Mouse (Mus musculus): ENCODE results near the gene Pan3. TPM values are rescaled to one million over a fixed set of nuclear protein-coding genes. Genes with fewer than 3 reads are reported as not detected.

Pan3 gene
- 56.1 and 61.5 TPM in 2 replicates for total RNA-seq (2012; rRNA removed)
- polyA plus RNA-seq (2012; ENCODE audit: insufficient read depth in 1 of 2, insufficient read length in 2 of 2, low read depth in 1 of 2, low replicate concordance in 2 of 2, missing spikeins in 1 of 2) = 10 to 100 TPM in 1 of 2 experiments, not detected in 1; 60.6 TPM

DNA sequence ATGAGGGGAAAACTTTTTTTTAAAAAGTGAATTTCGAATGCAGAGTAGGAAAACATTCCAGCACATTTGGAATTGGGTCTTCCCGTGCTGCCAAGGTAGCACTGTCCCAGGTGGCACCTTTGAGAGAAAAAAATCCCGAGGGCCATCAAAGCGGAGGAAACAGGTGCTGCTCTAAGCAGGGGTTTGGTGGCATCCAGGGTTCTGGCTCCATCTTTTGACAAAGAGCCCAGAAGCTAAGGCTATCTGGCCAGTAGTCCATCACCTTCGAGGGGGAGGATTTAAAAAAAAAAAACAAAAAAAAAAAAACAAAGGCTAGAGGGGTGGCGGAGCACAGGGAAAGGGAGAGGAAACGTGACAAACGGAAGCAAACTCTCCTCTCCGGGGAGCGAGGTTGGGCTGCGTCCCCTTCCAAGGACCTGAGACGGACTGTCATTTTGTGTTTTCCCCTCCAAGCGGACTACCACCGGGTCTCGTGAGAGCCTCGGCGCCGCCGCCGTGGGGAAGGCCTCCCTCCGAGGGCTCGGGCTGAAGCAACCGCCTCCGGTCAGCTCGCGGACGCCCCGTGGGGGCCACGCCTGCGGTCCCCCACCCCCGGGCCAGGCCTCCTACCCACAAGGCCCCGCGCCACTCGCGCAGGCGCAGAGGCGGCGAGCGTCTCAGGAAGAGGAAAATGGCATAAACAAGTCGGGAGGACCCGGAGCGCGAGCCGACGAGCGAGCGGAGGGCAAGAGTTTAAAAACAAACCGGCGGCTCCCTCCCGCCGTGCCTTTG, at the start of gene Pan3:
Gene Pan3 (plus strand): TSS at position 627 of the 771 bp plus-strand sequence.
- Histone ChIP-seq H3K27ac (ENCODE audit: control insufficient read depth, low read depth, low read length) (peak within 1 kb of the TSS; percentile 89), H3K36me3 (ENCODE audit: control insufficient read depth in 1 of 2, insufficient read depth in 2 of 2, low read length in 2 of 2) (peaks cover 6 to 27% of the 10 kb centered on the region in 2 experiments), H3K9me3 (replicated peaks; ENCODE audit: insufficient read depth, low read length) (no peaks in the 10 kb centered on the region), H3K4me1 (ENCODE audit: control insufficient read depth in 1 of 2, insufficient read depth in 2 of 2, low read length in 2 of 2) (peaks cover 25 to 27% of the 10 kb centered on the region in 2 experiments), H3K4me3 (ENCODE audit: control insufficient read depth in 1 of 2, insufficient read depth in 1 of 2, low read depth in 2 of 2, low read length in 2 of 2) (peak within 1 kb of the TSS; percentile 65 to 88), H3K79me2 (ENCODE audit: control insufficient read depth, insufficient read depth, low read length, poor library complexity) (peaks cover 52% of the 10 kb centered on the region), H3K27me3 (ENCODE audit: control insufficient read depth in 1 of 2, insufficient read depth in 2 of 2, low read length in 2 of 2) (no peaks in the 10 kb centered on the region), H3K9ac (ENCODE audit: control insufficient read depth, low read depth, low read length, poor library complexity, severe bottlenecking) (peak within 1 kb of the TSS; percentile 99)
- peak; percentile 97 for DNase-seq (ENCODE audit: low read depth, low spot score)
- TF ChIP-seq HCFC1 (IDR thresholded peaks at IDR 0.05; ENCODE audit: low read depth, low read length) = peak; percentile 91
- TF ChIP-seq ELF1 (IDR thresholded peaks at IDR 0.05; ENCODE audit: low read depth, low read length) = peak; percentile 93
- no peak for TF ChIP-seq USF2 (IDR thresholded peaks at IDR 0.05; ENCODE audit: borderline replicate concordance in 1 of 2, insufficient read depth in 1 of 2, low read depth in 1 of 2, low read length in 2 of 2)
- TF ChIP-seq JUND (IDR thresholded peaks at IDR 0.05; ENCODE audit: low read depth, low read length) = no peak
- no peak for TF ChIP-seq MAFK (IDR thresholded peaks at IDR 0.05; ENCODE audit: borderline replicate concordance, low read depth, low read length)
- no peak for TF ChIP-seq UBTF (IDR thresholded peaks at IDR 0.05; ENCODE audit: borderline replicate concordance, insufficient read depth, low read depth, low read length)
- TF ChIP-seq MXI1 (IDR thresholded peaks at IDR 0.05; ENCODE audit: low read depth, low read length) = peak; percentile 86
- no peak for TF ChIP-seq CHD2 (IDR thresholded peaks at IDR 0.05; ENCODE audit: low read length)
- peak; percentile 89 for TF ChIP-seq ZNF384 (IDR thresholded peaks at IDR 0.05; ENCODE audit: low read depth, low read length)
- no peak for TF ChIP-seq TAL1 (IDR thresholded peaks at IDR 0.05; ENCODE audit: low read length)
- TF ChIP-seq EP300 (IDR thresholded peaks at IDR 0.05; ENCODE audit: low read depth in 1 of 2, low read length in 2 of 2) = peak in 1 of 2 experiments; percentile 20; a peak in 2 of 4 replicates
- TF ChIP-seq MAZ (IDR thresholded peaks at IDR 0.05; ENCODE audit: low read depth, low read length) = peak; percentile 97; the same call in 1 of the 2 replicates
- no peak for TF ChIP-seq MEF2A (IDR thresholded peaks at IDR 0.05; ENCODE audit: extremely low read depth, insufficient replicate concordance, low read depth, low read length, poor library complexity, severe bottlenecking)
- TF ChIP-seq ZMIZ1 (IDR thresholded peaks at IDR 0.05; ENCODE audit: low read depth, low read length) = peak; percentile 92
- TF ChIP-seq NELFE (IDR thresholded peaks at IDR 0.05; ENCODE audit: low read depth, low read length) = peak; percentile 93
- no peak for TF ChIP-seq SMC3 (IDR thresholded peaks at IDR 0.05; ENCODE audit: low read depth, low read length)
- TF ChIP-seq POLR2AphosphoS5 (IDR thresholded peaks at IDR 0.05; ENCODE audit: borderline replicate concordance, low read depth, low read length) = no peak; the same call in 1 of the 2 replicates
- no peak for TF ChIP-seq GABPA (IDR thresholded peaks at IDR 0.05; ENCODE audit: low read depth, low read length)
- peak; percentile 82 for TF ChIP-seq TCF12 (IDR thresholded peaks at IDR 0.05; ENCODE audit: low read depth, low read length)
- 0 out of 6 replicates have a peak, but pooled peaks of 1 of the 3 experiments have one; percentile 1 for TF ChIP-seq CTCF (IDR thresholded peaks at IDR 0.05 in 2 of 3, conservative IDR thresholded peaks at IDR 0.05 in 1 of 3; ENCODE audit: control insufficient read depth in 1 of 3, insufficient read depth in 1 of 3, low read depth in 2 of 3, low read length in 3 of 3, poor library complexity in 1 of 3, severe bottlenecking in 1 of 3)
- no peak for TF ChIP-seq RAD21 (IDR thresholded peaks at IDR 0.05; ENCODE audit: low read depth, low read length)
- TF ChIP-seq MYB (IDR thresholded peaks at IDR 0.05; ENCODE audit: low read depth, low read length) = no peak
- no peak for TF ChIP-seq RCOR1 (IDR thresholded peaks at IDR 0.05; ENCODE audit: low read depth, low read length)
- peak; percentile 89; the same call in 1 of the 2 replicates for TF ChIP-seq CHD1 (IDR thresholded peaks at IDR 0.05; ENCODE audit: low read depth, low read length)
- peak; percentile 96 for TF ChIP-seq SIN3A (IDR thresholded peaks at IDR 0.05; ENCODE audit: low read length)
- TF ChIP-seq POLR2AphosphoS2 (IDR thresholded peaks at IDR 0.05; ENCODE audit: low read length) = peak; percentile 92
- peak; percentile 74; the same call in 1 of the 2 replicates for TF ChIP-seq KAT2A (conservative IDR thresholded peaks at IDR 0.05; ENCODE audit: low read depth, low read length)
- TF ChIP-seq MYC (IDR thresholded peaks at IDR 0.05; ENCODE audit: low read depth, low read length) = peak; percentile 77
- TF ChIP-seq USF1 (IDR thresholded peaks at IDR 0.05; ENCODE audit: low read depth, low read length) = peak; percentile 30; the same call in 1 of the 2 replicates
- 0 out of 2 replicates have a peak, but pooled peaks have one; percentile 30 for TF ChIP-seq ETS1 (IDR thresholded peaks at IDR 0.05; ENCODE audit: low read depth, low read length)
- TF ChIP-seq TBP (IDR thresholded peaks at IDR 0.05; ENCODE audit: low read depth, low read length) = peak; percentile 85
- TF ChIP-seq ZKSCAN1 (IDR thresholded peaks at IDR 0.05; ENCODE audit: low read depth, low read length) = peak; percentile 28; the same call in 1 of the 2 replicates
- no peak for TF ChIP-seq E2F4 (IDR thresholded peaks at IDR 0.05; ENCODE audit: borderline replicate concordance, low read depth, low read length)
- no peak for TF ChIP-seq GATA1 (IDR thresholded peaks at IDR 0.05; ENCODE audit: low read depth, low read length)
- no peak for TF ChIP-seq ZC3H11A (IDR thresholded peaks at IDR 0.05; ENCODE audit: low read depth, low read length)
